Mouse (Mus musculus) C2C12 (cell line): ENCODE data around the gene Il12rb1. TPM values are rescaled to one million over a fixed set of nuclear protein-coding genes. Genes with fewer than 3 reads are reported as not detected.

Experiments used
- H3K27me3 ChIP-seq: one replicate; pipeline ENCODE4 v1.6.1; 2011; ENCODE audit not compliant: control insufficient read depth, insufficient read depth, insufficient read length
- H3K36me3 ChIP-seq: one replicate; pipeline ENCODE4 v1.6.1; 2011; ENCODE audit not compliant: control insufficient read depth, insufficient read depth
- H3K4me3 ChIP-seq: one replicate; pipeline ENCODE4 v1.5.1; 2011; ENCODE audit warnings: mild to moderate bottlenecking, control low read depth; ENCODE audit not compliant: poor library complexity, insufficient read depth, severe bottlenecking
- H3K79me2 ChIP-seq: one replicate; pipeline ENCODE4 v1.6.1; 2011; ENCODE audit not compliant: control insufficient read depth, insufficient read depth
- H3K79me3 ChIP-seq: one replicate; pipeline ENCODE4 v1.6.1; 2011; ENCODE audit warnings: low read depth, control low read depth
- H3ac ChIP-seq: one replicate; pipeline ENCODE3; 2011; ENCODE audit warnings: low read depth; ENCODE audit not compliant: control insufficient read depth, insufficient read length
- CEBPB ChIP-seq: IDR thresholded peaks from one replicate; pipeline ENCODE4 v1.6.1; 2011; ENCODE audit warnings: low read depth, mild to moderate bottlenecking, control low read depth, moderate library complexity
- CTCF ChIP-seq: IDR thresholded peaks from one replicate; pipeline ENCODE4 v1.5.1; 2011; ENCODE audit not compliant: control insufficient read depth, insufficient read depth, insufficient read length
- FOSL1 ChIP-seq: IDR thresholded peaks from one replicate; pipeline ENCODE4 v1.8.0; 2011; ENCODE audit warnings: mild to moderate bottlenecking, low read length; ENCODE audit not compliant: poor library complexity, insufficient read depth, severe bottlenecking
- MAX ChIP-seq: IDR thresholded peaks from one replicate; pipeline ENCODE4 v1.6.1; 2011; ENCODE audit warnings: mild to moderate bottlenecking, control low read depth
- MYOD1 ChIP-seq: IDR thresholded peaks from one replicate; pipeline ENCODE4 v1.6.1; 2011; ENCODE audit warnings: low read depth; ENCODE audit not compliant: control insufficient read depth, insufficient read length
- MYOG ChIP-seq: IDR thresholded peaks from one replicate; pipeline ENCODE4 v1.6.1; 2011; ENCODE audit not compliant: control insufficient read depth, insufficient read length; ENCODE audit errors: extremely low read depth
- USF1 ChIP-seq: IDR thresholded peaks from one replicate; pipeline ENCODE4 v1.6.1; 2011; ENCODE audit warnings: low read depth, mild to moderate bottlenecking, control low read depth, moderate library complexity
- polyA plus RNA-seq: library from polyadenylated mRNA; unstranded; fragments of >200 nt; fragmentation: generic; extraction: Trizol; gene quantifications from one replicate; pipeline ENCODE4 v1.2.1, GENCODE M21; 2012; ENCODE audit warnings: missing spikeins

Gene Il12rb1
- polyA plus RNA-seq, 1 experiment = 29.3 TPM

DNA sequence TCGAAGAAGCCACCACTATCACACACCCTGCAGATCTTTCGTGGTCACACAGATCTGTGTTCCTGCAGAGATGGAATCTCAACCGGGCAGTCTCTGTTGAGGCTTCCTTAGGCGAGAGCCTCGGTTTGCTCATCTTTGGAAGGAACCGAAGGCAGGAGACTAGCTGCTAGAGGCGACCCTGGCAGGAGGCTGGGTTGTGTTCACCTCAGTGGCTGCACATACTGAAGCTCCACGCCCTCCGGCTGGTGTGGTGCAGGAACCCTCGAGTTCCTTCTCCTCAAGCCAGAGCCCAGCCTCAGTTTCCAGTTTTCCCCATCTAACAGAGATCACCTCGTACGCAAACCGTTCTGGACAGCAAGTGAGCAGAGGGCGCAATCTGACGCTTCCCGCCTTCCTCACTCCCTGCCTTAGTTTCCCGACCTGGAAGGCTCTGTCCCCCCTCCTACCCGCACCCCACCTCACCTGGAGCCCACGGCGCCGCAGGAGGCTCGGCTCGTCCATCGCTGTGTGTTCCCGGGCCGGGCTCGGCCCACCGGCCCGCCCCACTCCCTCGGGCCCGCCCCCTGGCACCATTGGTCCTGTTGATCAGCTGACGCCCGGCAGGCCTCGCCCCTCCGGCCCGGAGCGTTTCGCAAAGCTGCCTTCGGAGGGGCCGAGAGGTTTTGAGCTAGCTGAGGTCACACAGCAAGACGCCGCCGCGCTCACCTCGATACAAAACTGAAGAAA, 3.6 kb upstream of the Il12rb1 start, which contains the start of gene Mast3:
Mast3 (minus strand) TSS at position 574 of the 726 bp plus-strand sequence.
- no peaks in the 10 kb centered on the region for H3K36me3 ChIP-seq
- H3K79me3 ChIP-seq = no peaks in the 10 kb centered on the region
- H3K79me2 ChIP-seq = peaks cover 18% of the 10 kb centered on the region
- peak within 1 kb of the TSS; percentile 85 for H3ac ChIP-seq
- TF ChIP-seq FOSL1 (no peak), MYOD1 (no peak), CEBPB (no peak), USF1 (peak; percentile 81), CTCF (no peak), MYOG (no peak), MAX (no peak)
- H3K4me3 ChIP-seq = peak within 1 kb of the TSS; percentile 55
- H3K27me3 ChIP-seq = no peaks in the 10 kb centered on the region

DNA sequence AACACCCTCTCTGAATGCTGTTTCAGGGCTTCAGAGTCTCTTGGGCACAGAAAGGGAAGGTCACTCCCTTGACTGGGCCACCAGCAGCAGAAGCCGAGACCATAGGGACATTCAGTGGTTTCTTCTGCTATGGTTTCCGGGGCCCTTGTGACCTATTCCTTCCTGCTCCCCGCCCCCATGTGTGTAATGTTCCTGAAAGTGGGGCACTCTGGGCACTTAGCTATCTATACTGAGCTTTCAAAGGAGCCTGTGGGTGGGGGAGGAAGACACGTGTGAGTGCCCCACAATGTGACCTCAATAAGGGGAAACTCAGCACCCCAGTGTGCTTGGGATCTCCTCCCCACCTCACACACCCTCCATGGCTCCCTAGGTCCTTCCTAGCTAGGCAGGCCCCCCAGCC, 1.7 kb upstream of the Il12rb1 start:
- Histone ChIP-seq H3K36me3 (no peaks in the 10 kb centered on the region), H3K79me2 (peaks cover 11% of the 10 kb centered on the region), H3ac (no peak overlapping the region), H3K4me3 (no peak overlapping the region), H3K27me3 (no peaks in the 10 kb centered on the region), H3K79me3 (no peaks in the 10 kb centered on the region)
- TF ChIP-seq CEBPB = no peak
- TF ChIP-seq USF1 = no peak
- TF ChIP-seq MYOD1 = no peak
- no peak for TF ChIP-seq MAX
- no peak for TF ChIP-seq MYOG
- TF ChIP-seq CTCF = no peak
- no peak for TF ChIP-seq FOSL1

DNA sequence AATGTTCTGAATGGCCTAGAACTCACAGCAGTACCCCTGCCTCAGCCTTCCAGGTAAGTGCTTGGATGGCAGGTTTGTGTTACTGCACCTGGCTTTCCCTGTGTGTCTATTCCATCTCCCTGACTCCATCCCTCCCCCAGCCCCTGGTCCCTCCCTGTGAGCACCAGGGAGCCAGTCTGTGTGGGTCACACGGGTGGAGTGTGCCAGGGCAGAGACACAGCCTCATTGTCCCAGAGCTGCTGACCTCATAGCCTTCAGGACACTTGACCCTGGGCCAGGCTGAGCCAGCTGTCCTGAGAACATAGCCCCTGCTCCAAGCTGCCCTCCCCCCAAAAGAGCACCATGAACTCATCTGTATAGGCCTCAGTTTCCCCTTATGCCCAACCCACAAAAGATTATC, 945 bp upstream of the Il12rb1 start:
- TF ChIP-seq CTCF = no peak
- no peak for TF ChIP-seq FOSL1
- no peak for TF ChIP-seq USF1
- TF ChIP-seq MAX = no peak
- no peak for TF ChIP-seq MYOD1
- no peak for TF ChIP-seq MYOG
- no peak for TF ChIP-seq CEBPB
- Histone ChIP-seq H3K79me3 (no peaks in the 10 kb centered on the region), H3K4me3 (no peak overlapping the region), H3ac (no peak overlapping the region), H3K36me3 (no peaks in the 10 kb centered on the region), H3K27me3 (no peaks in the 10 kb centered on the region), H3K79me2 (peaks cover 11% of the 10 kb centered on the region)

DNA sequence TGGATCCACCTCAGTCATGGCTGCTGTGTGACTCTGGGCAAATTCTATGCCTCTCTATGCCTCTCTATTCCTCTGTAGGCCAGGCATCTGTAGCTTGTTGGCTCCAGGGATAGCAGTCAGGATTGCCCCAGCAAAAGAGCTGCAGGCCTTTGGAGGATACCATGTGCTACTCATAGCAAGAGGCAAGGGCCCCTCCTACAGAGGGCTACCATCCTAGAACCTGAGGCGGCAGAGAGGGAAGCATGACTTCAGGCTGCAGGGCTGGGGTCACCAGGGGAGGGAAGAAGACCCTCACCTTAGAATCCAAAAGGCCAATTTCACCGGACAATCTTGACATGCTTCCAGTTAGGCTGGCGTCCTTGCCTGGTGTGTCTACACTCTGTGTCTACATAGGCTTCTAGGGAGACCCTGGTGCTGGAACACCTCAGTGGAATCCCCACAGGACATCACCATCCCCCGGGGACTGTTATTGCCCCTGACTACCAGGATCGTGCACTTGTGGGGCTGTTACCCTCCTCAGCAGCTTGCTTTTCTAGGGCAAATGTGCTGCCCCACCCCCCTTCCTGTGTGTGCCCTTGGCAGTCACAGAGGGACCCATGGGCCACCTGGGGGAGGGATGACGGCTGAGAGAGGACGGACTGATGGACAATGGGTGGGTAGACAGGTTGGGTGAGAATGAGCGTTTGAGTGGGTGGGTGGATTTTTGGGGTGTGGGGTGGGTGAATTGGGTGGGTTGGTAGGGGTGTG, 879 bp downstream of the Il12rb1 start:
- no peaks in the 10 kb centered on the region for H3K27me3 ChIP-seq
- H3K4me3 ChIP-seq = no peak overlapping the region
- peaks cover 11% of the 10 kb centered on the region for H3K79me2 ChIP-seq
- H3K79me3 ChIP-seq = no peaks in the 10 kb centered on the region
- H3K36me3 ChIP-seq = no peaks in the 10 kb centered on the region
- H3ac ChIP-seq = no peak overlapping the region
- TF ChIP-seq MYOD1 (no peak), MYOG (no peak), FOSL1 (no peak), MAX (no peak), CTCF (no peak), USF1 (no peak), CEBPB (no peak)

DNA sequence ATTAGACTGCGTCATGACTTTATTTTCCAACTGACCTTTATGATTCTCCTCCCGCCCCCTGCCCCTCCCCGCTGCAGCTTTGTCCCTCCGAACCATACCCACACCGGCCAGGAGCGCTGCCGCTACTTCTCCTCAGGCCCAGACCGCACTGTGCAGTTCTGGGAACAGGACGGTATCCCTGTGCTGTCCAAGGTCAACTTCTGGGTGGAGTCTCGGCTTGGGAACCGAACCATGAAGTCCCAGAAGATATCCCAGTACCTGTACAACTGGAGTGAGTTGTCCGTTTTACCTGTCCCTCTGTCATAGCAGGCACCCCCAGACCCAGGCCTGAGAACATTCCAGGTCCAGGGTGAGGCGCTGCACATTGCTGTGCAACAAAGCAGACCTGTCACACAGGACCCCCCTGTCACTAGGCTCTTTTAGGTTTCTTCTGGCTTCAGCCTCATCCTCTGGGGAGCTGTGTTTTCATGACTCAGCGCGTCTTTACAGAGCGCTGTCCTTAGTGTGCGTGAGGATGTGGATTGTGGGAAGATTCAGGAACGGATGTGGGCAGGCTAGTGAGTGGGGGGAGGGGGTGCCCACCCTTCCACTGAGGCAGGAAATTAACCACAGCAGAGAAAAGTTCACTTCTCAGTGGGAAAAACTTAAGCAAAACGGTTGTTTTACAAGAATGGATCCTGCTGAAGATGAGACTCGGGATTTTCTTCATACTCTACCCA, 2.9 kb downstream of the Il12rb1 start:
- peaks cover 11% of the 10 kb centered on the region for H3K79me2 ChIP-seq
- TF ChIP-seq MAX (no peak), MYOD1 (no peak), MYOG (no peak), CTCF (no peak), USF1 (no peak), FOSL1 (no peak), CEBPB (no peak)
- H3K27me3 ChIP-seq = no peaks in the 10 kb centered on the region
- H3K79me3 ChIP-seq = no peaks in the 10 kb centered on the region
- H3ac ChIP-seq = peak overlapping the region; percentile 51
- H3K4me3 ChIP-seq = peak overlapping the region; percentile 28
- no peaks in the 10 kb centered on the region for H3K36me3 ChIP-seq
